Mouse (Mus musculus): ENCODE measurements around the gene Olfr1348. TPM values are rescaled to one million over a fixed set of nuclear protein-coding genes. Genes with fewer than 3 reads are reported as not detected.
"Not testable (repeated sequence)": the region's sequence is repeated elsewhere in the genome, so short reads cannot be mapped to it uniquely, and the experiment has no call there.

Olfr1348 gene
- not detected for total RNA-seq (2022)

DNA sequence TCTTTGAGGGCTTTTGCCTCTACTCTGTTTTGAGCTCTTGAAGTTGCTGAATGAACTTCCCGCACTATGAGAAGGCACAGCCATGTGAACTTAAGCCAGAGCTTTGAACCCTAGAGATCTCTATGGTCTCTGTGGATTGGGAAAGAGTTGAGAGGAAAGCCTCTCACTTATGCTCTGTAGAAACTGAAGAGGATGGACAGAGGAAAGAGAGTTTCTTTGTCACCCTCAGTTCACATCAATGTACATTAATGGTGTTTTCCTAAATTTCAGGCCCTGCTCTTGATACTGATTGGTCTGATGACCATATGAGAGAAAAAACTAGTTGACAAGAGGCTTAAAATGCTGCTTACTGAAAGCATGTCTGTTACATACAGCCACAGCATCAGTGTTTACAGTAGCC lies at the start of gene Olfr1348:
TSS of gene Olfr1348 (minus strand) at position 101 of the 400 bp plus-strand sequence.
- DNase-seq, result no peak

DNA sequence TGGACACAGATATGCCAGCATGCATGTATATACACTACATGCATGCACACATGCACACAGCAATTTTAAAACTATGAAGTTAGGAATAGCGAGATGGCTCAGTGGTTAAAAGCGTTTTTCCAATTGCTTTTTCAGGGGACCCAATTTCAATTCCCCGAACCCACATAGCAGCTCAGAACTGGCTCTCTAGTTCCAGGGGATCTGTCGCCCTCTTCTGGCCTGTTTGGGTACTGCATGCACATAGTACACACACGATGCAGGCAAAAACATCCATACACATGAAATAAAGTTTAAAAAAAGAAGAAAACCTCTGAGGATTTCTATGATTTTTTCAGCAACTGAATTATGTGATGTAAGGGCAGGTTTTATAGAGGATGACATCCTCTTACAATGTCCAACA lies 17.6 kb upstream of the Olfr1348 start:
- DNase-seq, result no peak

- no peak for DNase-seq
Observed at GRCm38 (mm10) chr7:6525001-6525400, 16.5 kb upstream of the Olfr1348 start.

GRCm38 (mm10) chr7:6522850-6523249 lies 14.3 kb upstream of the Olfr1348 start, which contains the start of gene Olfr1349:
TSS of gene Olfr1349 (minus strand) at chr7:6522950.
- no peak for DNase-seq

GRCm38 (mm10) chr7:6521666-6522065 lies 13.1 kb upstream of the Olfr1348 start:
- DNase-seq, result no peak

DNA sequence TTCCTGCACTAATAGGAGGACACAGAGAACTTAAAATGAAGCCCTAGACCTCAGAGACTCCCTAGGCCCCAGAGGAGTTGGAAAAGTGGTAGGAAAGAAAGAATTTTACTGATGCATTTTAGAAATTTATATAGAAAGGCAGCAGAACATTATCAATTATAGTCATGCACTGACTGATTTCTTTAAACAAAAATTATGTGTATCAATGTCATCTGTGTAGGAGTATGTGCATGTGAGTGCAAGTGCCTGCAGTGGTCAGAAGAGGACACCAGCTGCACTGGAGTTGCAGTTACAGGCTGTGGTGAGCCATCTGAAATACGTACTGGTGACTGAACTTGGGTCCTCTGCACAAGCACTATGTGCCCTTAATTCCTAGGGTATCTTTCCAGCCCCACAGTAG lies 8.9 kb downstream of the Olfr1348 start, which contains the start of gene Olfr1347:
TSS of gene Olfr1347 (minus strand) at position 101 of the 400 bp plus-strand sequence.
- DNase-seq, result no peak

DNA sequence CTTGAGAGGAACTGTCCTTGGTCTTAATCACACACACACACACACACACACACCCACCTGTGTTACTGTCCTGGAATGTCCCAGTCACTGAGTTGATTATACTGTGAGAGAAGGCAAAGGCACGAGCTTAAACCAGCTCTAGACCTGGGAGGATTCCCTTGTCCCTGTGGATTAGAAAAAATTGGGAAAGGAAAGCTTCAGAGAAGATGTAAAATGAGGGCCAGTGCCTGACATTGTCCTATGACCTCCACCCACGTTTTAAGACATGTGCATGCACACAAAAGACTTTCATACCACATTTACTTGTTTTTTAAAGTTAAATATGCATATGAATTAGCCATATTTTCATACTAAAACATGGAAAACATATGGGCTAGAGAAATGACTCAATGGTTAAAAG lies 21.7 kb downstream of the Olfr1348 start, which contains the start of gene Olfr5:
TSS of gene Olfr5 (minus strand) at position 101 of the 400 bp plus-strand sequence.
- DNase-seq, result no peak

DNA sequence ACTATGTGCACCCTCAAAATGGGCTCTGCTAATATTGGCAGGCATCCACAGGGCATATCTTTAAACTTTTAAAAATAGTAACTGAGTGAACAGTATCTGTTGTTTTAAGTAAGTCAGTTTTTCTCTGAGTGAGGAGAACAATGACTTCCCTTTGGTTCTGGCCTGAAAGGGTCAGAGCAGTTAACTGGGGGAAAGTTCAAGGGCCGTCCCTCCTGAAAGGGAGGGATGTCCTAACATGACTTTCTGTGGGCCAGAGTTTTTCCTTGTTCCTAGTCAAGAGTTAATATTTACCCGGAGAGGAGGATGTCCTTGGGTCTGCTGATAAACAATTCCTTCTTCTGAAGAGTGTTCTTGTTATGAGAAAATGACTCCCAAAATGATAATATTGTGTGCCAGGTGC lies 30.9 kb downstream of the Olfr1348 start:
- not testable (repeated sequence) for DNase-seq

DNA sequence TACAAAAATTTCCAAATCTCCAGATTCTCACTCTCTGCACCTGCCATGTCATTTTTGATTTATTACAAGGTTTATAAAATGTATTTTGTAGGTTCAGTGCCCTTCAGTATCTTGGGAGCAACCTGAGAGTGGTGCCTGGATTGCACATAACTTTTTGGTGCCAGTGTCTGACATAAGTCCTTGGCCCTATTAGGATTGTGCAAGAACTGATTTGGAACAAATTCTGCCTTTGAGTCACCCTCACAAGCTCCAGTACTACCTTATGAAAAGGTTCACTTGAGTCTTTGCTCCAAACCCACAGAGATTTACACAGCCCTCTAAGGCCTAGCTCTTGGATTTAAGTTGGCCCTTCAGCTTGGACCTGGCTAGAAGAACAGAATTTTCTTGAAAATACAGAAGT lies 41.6 kb downstream of the Olfr1348 start, which contains the start of gene Olfr1346:
TSS of gene Olfr1346 (plus strand) at position 151 of the 400 bp plus-strand sequence.
- DNase-seq, result peak; percentile 15

DNA sequence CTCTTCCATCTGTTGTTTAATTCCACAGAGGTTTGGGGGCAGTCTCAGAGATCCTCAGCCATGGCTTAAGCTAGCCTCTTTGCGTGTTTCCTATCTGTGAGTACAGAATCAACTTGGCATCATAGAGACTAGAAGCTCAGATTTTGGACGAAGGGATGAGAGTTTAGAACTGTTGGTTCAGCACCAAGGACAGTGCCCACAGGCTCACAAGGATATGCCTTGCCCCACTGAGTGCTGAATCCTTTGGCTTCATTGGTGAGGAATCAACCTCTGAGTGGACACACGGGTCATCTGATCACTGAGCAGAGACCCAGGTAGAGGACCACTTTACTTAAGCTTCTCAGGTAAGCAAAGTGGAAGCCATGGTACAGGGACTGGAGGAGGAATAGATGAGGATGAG lies 52.1 kb downstream of the Olfr1348 start:
- no peak for DNase-seq

- DNase-seq, result no peak
Observed at GRCm38 (mm10) chr7:6455868-6456267, 52.7 kb downstream of the Olfr1348 start, which contains the start of gene Olfr1336. TSS of gene Olfr1336 (plus strand) at chr7:6456168.

Other genes starting within 250 kb of the Olfr1348 start
- gene Zfp667, start 222.2 kb downstream of the Olfr1348 start, total RNA-seq (2022), result 10 to 100 TPM; 10.0 to 15.3 (median 11.3) TPM
- gene Zfp583, start 177.5 kb downstream of the Olfr1348 start, total RNA-seq (2022), result 1 to 10 TPM; 4.1 to 4.7 (median 4.4) TPM
- 1 to 10 TPM; 1.0 to 2.2 (median 1.4) TPM for gene Gm3854, start 165.0 kb downstream of the Olfr1348 start, total RNA-seq (2022)
- gene Zfp78, start 145.5 kb downstream of the Olfr1348 start, total RNA-seq (2022), result 1 to 10 TPM; 2.7 to 5.0 (median 3.8) TPM
- gene Zfp28, start 125.5 kb downstream of the Olfr1348 start, total RNA-seq (2022), result 1 to 10 TPM; 4.2 to 9.0 (median 6.5) TPM
- 1 to 10 TPM in 2 of 4 experiments, under 1 TPM in 2; 0.35 to 1.4 (median 0.78) TPM for gene Smim17, start 110.0 kb downstream of the Olfr1348 start, total RNA-seq (2022)
- gene Gm20715, start 98.5 kb downstream of the Olfr1348 start, total RNA-seq (2022), result under 1 TPM in 1 of 4 experiments, not detected in 3; 0.05 TPM
- gene Olfr1344, start 70.1 kb downstream of the Olfr1348 start, total RNA-seq (2022), result under 1 TPM in 2 of 4 experiments, not detected in 2; 0.27 to 0.46 TPM
- gene Olfr1336, start 52.6 kb downstream of the Olfr1348 start, total RNA-seq (2022), result under 1 TPM in 1 of 4 experiments, not detected in 3; 0.03 TPM
- gene Olfr1346, start 41.6 kb downstream of the Olfr1348 start, total RNA-seq (2022), result not detected
- gene Olfr5, start 21.8 kb downstream of the Olfr1348 start, total RNA-seq (2022), result not detected
- not detected for gene Olfr1347, start 9.0 kb downstream of the Olfr1348 start, total RNA-seq (2022)
- gene Olfr1349, start 14.2 kb upstream of the Olfr1348 start, total RNA-seq (2022), result not detected
- not detected for gene Olfr1350, start 56.1 kb upstream of the Olfr1348 start, total RNA-seq (2022)
- 1 to 10 TPM; 2.5 to 4.0 (median 3.0) TPM for gene Zim1, start 187.7 kb upstream of the Olfr1348 start, total RNA-seq (2022)
- gene Peg3, start 221.7 kb upstream of the Olfr1348 start, total RNA-seq (2022), result 10 to 100 TPM; 34.9 to 51.0 (median 38.2) TPM
- gene Usp29, start 221.8 kb upstream of the Olfr1348 start, total RNA-seq (2022), result 1 to 10 TPM; 1.6 to 2.0 (median 1.8) TPM

All from adrenal gland, adult 8-10 months (tissue).